Mouse (Mus musculus) C2C12 (cell line): ENCODE results near the gene Senp1.

Source experiments
- CTCF ChIP-seq: IDR thresholded peaks from one replicate; pipeline ENCODE4 v1.5.1; 2011; ENCODE audit not compliant: control insufficient read depth, insufficient read depth, insufficient read length
- MAX ChIP-seq: IDR thresholded peaks from one replicate; pipeline ENCODE4 v1.6.1; 2011; ENCODE audit warnings: mild to moderate bottlenecking, control low read depth
- MYOD1 ChIP-seq: IDR thresholded peaks from one replicate; pipeline ENCODE4 v1.6.1; 2011; ENCODE audit warnings: low read depth; ENCODE audit not compliant: control insufficient read depth, insufficient read length
- MYOG ChIP-seq: IDR thresholded peaks from one replicate; pipeline ENCODE4 v1.6.1; 2011; ENCODE audit not compliant: control insufficient read depth, insufficient read length; ENCODE audit errors: extremely low read depth
- USF1 ChIP-seq: IDR thresholded peaks from one replicate; pipeline ENCODE4 v1.6.1; 2011; ENCODE audit warnings: low read depth, mild to moderate bottlenecking, control low read depth, moderate library complexity

DNA sequence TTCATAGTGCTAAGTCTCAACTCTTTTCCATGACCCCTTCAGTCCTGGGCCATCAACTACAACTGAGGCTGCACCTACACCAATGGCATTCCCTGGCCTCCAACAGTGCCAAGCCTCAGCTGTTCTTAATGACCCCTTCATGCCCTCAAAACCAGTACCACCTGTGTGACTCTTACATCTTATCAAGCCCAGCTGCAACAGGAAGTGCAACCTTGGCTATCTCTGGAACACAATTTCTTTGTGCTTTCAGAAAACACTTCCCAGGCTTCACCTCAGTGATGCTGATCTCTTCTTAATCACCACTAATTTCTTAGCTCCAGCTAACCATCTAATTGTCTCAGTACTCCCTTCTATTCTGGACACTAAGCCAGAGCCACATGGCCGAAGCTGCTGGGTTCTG is 4.7 kb downstream of the Senp1 start:
- TF ChIP-seq CTCF (no peak), MYOG (no peak), MYOD1 (no peak), USF1 (no peak), MAX (no peak)
